Mouse (Mus musculus) thymus, postnatal 36 days (tissue): ENCODE data around the gene Cep350.

Experiments
- DNase-seq, 2 experiments: peaks; one replicate each; pipeline ENCODE4 v3.0.0; 2022; ENCODE audit warnings: mixed read lengths in 2 of 2

Gene Cep350

DNA sequence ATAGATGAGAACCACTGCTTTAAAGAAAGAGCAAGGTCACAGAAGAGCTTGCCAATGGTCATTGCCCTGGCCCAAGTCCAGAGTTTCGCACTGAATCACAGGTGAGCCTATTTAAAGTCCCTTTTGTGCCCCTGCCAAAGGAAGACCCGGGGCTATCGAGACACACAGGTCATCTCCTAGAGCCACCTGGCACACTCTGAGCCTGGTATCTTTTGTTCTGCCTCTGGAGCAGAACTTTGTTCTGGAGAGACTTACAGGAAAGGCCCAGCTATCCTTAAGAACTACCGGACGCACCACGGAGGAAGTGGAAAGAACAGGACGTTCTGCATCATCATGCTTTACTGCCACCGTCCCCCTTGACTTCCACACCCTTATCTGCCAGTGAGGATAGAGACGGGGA lies 167.4 kb downstream of the Cep350 start:
- DNase-seq: no peak

- no peak for DNase-seq
Observed at GRCm38 (mm10) chr1:155801014-155801991, 171.8 kb downstream of the Cep350 start.

DNA sequence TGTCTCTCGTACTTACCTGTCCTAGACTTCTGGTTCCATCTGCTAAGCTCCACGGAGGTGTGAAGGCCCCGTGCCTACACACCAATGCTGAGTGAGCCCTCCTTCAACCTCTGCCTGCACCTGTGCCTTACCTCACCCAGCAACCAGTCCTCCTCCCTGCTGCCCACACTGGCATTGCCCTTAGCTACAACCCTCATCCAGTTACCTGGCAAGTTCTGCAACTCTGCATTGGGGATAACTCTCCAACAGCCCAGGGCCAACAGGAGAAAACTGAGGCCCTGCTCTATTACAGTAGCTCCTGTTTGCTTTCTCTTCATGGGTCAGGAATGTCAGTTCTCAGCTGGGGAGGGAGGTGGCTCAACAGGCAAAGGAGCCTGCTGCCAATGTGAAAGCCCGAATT lies 175.1 kb downstream of the Cep350 start:
- no peak for DNase-seq

DNA sequence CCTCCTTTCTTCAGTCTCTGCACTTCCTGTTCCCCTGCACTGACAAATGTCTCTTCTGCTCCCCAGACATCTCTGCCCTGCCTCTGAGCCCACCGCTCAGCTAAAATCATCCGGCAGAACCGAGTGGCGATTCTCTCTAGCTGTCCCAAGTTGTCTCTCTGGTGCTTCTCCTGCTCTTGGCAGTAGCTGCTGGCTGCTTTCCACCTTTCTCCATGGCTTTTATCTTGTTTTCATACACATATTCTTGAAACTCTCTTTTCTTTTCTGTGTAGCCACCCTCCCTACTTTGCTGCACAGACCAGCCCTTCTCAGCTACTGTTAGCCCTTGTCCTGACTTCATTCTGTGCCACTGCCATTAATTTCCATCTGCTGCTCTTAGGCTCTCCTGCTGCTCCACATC lies 175.6 kb downstream of the Cep350 start:
- DNase-seq: no peak

DNA sequence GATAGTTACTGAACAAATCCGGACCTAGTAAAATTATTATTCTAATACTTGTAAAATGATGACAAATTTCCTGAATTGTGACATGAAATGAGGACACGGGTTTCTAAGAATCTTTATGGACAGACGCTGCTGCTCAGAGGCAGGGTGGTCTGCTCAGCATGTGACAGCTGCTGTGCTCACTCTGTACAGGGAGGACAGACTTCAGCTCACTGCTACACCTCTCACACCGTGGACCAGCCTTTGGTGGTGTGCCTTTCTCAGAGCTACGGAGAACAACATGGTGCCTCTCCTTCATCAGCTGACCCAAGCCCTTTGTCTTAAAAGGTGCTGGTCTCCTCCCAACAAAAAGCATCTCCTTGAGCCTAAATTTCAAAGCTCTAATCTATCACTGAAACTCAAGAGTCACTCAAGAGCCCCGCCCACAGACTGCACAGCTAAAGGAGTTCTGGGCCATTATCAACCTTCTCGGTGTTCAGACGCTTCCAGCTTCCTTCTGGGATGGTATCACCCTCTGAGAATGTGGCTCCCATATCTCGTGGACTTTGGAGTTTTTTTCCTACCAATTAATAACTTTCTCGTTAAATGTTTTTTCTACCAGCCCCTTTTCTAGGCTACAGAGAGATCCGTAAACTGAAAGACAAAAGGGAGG lies 176.2 kb downstream of the Cep350 start:
- DNase-seq: no peak

DNA sequence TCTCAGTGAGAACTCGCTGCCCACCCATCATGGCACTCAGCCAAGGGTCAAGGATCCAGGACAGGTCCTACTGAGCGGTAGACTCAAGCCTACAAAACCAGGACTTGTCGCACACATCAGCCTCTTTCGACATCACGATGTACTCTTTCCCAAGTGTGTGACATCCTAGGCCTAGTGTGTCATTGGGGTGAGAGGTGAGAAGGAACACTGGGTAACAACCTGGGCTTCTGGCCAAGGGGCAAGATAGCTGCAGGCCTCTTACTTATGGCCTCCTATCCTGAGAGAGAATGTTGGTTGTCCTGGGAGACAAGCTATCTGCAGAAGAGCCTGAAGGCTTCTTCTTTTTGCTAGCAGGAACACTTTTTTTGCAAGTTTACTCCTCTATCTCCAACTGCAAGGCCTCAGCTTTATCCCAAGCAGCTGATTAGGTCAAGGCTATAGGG lies 177.2 kb downstream of the Cep350 start:
- DNase-seq: no peak
